Mouse (Mus musculus): ENCODE data around the gene Fbxl13. TPM values are rescaled to one million over a fixed set of nuclear protein-coding genes. Genes with fewer than 3 reads are reported as not detected.

Gene Fbxl13
- not detected in 2 replicates for polyA plus RNA-seq (2012; rRNA removed)

DNA sequence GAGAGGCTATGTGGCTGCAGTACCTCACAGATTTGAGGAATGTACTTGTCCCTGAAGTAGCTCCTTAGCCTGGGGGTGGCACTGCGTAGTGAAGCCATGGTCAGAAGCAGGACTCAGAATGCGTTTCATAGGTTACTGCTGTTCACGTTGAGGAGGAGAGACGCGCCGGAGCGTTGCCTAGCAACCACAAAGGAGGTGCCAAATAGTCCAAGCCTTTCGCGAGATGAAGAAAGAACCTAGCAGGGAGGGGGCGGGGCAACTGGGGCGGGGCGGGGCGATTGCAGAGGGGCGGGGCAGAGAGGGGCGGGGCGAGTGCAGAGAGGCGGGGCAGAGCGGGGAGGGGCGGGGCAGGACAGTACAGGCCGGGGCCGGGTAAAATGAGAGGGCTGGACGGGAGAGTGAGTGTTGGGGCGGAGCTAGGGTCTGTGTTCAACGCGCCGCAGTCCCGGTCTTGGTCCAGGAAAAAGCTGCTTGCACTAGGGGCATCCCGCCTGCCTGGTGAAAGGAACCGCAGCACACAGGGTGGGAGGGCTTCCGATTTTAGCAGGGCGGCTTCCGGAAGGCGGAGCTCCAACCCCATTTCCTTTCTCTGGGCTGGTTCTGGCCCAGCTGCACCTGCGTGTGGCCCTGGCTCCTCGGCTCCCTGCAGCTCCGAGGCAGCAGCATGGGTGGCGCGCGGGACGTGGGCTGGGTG is at the start of gene Fbxl13, which contains the start of gene Armc10:
Gene Fbxl13, minus strand, starts transcription at position 196 of the 694 bp plus-strand sequence.
Gene Armc10, plus strand, starts transcription at position 375 of the 694 bp plus-strand sequence.

DNA sequence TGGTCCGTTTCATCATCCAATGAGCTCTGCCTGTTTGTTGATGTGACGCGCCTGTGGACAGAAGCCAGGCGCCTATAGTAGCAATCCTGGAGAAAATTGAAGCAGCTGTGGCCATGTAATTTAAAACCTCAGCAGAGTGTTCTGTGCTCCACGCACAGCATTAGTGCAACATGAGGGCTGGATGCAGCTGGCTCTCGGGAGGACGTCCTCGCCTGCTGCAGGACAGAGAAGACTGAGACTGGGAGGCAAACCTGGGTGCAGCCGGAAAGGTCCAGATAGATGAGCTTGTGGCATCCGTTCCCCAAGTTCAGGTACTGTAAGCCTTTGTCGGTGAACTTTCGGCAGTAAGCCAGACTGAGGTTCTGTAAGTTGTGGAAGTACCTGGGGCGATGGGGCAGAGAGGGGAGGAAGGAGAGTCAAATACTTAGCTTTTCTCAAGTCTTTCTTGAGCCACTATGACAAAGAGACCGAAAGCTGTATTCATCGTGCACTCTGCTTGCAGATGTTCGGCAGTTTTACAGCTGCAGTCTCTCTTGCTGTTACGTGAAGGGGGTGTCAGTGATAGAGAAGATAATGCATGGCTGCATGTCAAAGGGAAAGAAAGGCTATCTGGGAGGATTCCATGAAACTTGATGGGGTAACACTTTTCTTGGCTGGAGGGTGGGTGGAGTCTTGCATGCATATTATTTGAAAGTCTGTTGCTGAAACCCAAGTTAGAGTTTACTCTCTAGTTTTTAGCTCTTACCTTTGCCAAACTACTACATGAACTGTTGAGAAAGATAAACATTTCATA is 101.8 kb downstream of the Fbxl13 start, which contains the start of gene Lrrc17:
Gene Lrrc17, plus strand, starts transcription at position 151 of the 793 bp plus-strand sequence.

Other genes with a start within 250 kb of the Fbxl13 start
- gene Ccdc146, start 221.0 kb downstream of the Fbxl13 start, polyA plus RNA-seq (2012; rRNA removed): not detected in 2 replicates
- 0.76 and 0.81 TPM in 2 replicates for gene Fam185a, start 220.7 kb downstream of the Fbxl13 start, polyA plus RNA-seq (2012; rRNA removed)
- gene Lrrc17, start 102.1 kb downstream of the Fbxl13 start, polyA plus RNA-seq (2012; rRNA removed): 0.67 and 0.97 TPM in 2 replicates
- 88.3 and 136 TPM in 2 replicates for gene Armc10, start 179 bp upstream of the Fbxl13 start, polyA plus RNA-seq (2012; rRNA removed)
- gene Napepld, start 55.8 kb upstream of the Fbxl13 start, polyA plus RNA-seq (2012; rRNA removed): 0.75 and 1.3 TPM in 2 replicates
- gene Pmpcb, start 91.5 kb upstream of the Fbxl13 start, polyA plus RNA-seq (2012; rRNA removed): 5.2 and 8.3 TPM in 2 replicates
- 7.9 and 12.0 TPM in 2 replicates for gene Dnajc2, start 139.6 kb upstream of the Fbxl13 start, polyA plus RNA-seq (2012; rRNA removed)
- gene Psmc2, start 139.6 kb upstream of the Fbxl13 start, polyA plus RNA-seq (2012; rRNA removed): 2.8 and 4.0 TPM in 2 replicates
- not detected in 2 replicates for gene Slc26a5, start 220.0 kb upstream of the Fbxl13 start, polyA plus RNA-seq (2012; rRNA removed)

Data from stomach, adult 2 months (tissue).